Mouse (Mus musculus) megakaryocyte progenitor cell, adult 5-6 weeks (primary cell): ENCODE results near the gene Ptprb. TPM values are rescaled to one million over a fixed set of nuclear protein-coding genes. Genes with fewer than 3 reads are reported as not detected.

Experiments used
- ATAC-seq: replicated peaks from 2 replicates; pipeline ENCODE4 v1.8.0; 2016; ENCODE audit warnings: mild to moderate bottlenecking, moderate TSS enrichment, inconsistent platforms; ENCODE audit not compliant: poor library complexity
- total RNA-seq, 2 experiments: library from RNA; stranded (forward) in 1 of 2; stranded (reverse) in 1 of 2; fragments of 157-497, 149-512 nt in 1 of 2; fragments of 200-1000 nt in 1 of 2; gene quantifications; 2 replicates each; pipeline versions ENCODE4 v1.2.3 to v1.2.4; 2015 to 2017

Gene Ptprb
- total RNA-seq, 2 experiments from 2014 or later, result not detected

- no peak for ATAC-seq
Observed at GRCm38 (mm10) chr10:116291153-116291755, 15.9 kb downstream of the Ptprb start.

- ATAC-seq, result no peak
Observed at GRCm38 (mm10) chr10:116296439-116296838, 21.1 kb downstream of the Ptprb start.

GRCm38 (mm10) chr10:116297854-116298253 is 22.5 kb downstream of the Ptprb start:
- ATAC-seq, result no peak

- no peak for ATAC-seq
Observed at GRCm38 (mm10) chr10:116300824-116301223, 25.5 kb downstream of the Ptprb start.

- peak; percentile 63 for ATAC-seq
Observed at GRCm38 (mm10) chr10:116301258-116301657, 25.9 kb downstream of the Ptprb start.

- no peak for ATAC-seq
Observed at GRCm38 (mm10) chr10:116304355-116304754, 29.0 kb downstream of the Ptprb start.

GRCm38 (mm10) chr10:116309460-116309859 is 34.1 kb downstream of the Ptprb start:
- ATAC-seq, result no peak

GRCm38 (mm10) chr10:116310516-116311210 is 35.3 kb downstream of the Ptprb start:
- no peak for ATAC-seq

- peak; percentile 97 for ATAC-seq
Observed at GRCm38 (mm10) chr10:116319246-116319645, 43.9 kb downstream of the Ptprb start.

GRCm38 (mm10) chr10:116329086-116329485 is 53.8 kb downstream of the Ptprb start:
- ATAC-seq, result no peak

GRCm38 (mm10) chr10:116330458-116330857 is 55.1 kb downstream of the Ptprb start:
- ATAC-seq, result peak; percentile 96

GRCm38 (mm10) chr10:116330961-116331510 is 55.7 kb downstream of the Ptprb start:
- no peak for ATAC-seq

GRCm38 (mm10) chr10:116333666-116334065 is 58.3 kb downstream of the Ptprb start:
- no peak for ATAC-seq

GRCm38 (mm10) chr10:116334120-116334519 is 58.8 kb downstream of the Ptprb start:
- ATAC-seq, result no peak

GRCm38 (mm10) chr10:116335328-116335727 is 60.0 kb downstream of the Ptprb start:
- ATAC-seq, result no peak

- no peak for ATAC-seq
Observed at GRCm38 (mm10) chr10:116341194-116341593, 65.9 kb downstream of the Ptprb start.

GRCm38 (mm10) chr10:116346618-116347184 is 71.4 kb downstream of the Ptprb start:
- no peak for ATAC-seq

GRCm38 (mm10) chr10:116349004-116349403 is 73.7 kb downstream of the Ptprb start:
- no peak for ATAC-seq

GRCm38 (mm10) chr10:116350532-116350931 is 75.2 kb downstream of the Ptprb start:
- ATAC-seq, result no peak

- ATAC-seq, result no peak
Observed at GRCm38 (mm10) chr10:116354372-116354771, 79.0 kb downstream of the Ptprb start.

GRCm38 (mm10) chr10:116362181-116362580 is 86.9 kb downstream of the Ptprb start:
- ATAC-seq, result no peak

- ATAC-seq, result no peak
Observed at GRCm38 (mm10) chr10:116362645-116363044, 87.3 kb downstream of the Ptprb start.
